Mouse (Mus musculus): ENCODE data around the gene Btg1. TPM values are rescaled to one million over a fixed set of nuclear protein-coding genes. Genes with fewer than 3 reads are reported as not detected.
A peak's percentile ranks its signal among the peaks of the same experiment; 100 is the strongest.

The Btg1 gene
- total RNA-seq, 2 experiments from 2014 or later = 33.1 to 33.2 TPM

DNA sequence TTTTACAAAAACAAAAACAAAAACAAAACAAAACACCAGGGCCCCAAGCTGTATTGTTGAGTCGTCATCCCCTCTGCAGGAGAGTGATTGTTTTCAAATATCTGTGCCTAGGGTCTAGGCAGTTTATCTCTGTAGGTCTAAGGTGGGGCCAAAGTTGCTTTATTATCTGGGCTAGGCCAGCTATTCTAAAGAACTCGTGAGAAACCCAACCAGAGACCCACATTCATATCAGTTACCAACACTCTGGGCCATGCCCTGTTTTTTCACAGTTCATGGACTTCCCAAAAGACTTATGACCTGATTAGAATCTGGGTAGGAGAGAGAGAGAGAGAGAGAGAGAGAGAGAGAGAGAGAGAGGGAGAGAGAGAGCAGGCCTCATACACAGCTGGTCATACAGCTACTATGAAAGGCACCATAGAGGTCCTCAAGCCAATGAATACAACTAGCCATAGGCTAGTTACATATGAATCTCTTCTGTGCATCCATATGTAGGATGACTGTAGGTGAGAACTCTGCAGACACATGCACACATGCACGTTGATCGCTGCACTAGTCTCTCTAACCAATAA, 9.1 kb upstream of the Btg1 start:
- intact Hi-C loops (cut with DNase I) = no loop called here
- DNase-seq (ENCODE audit: extremely low spot score in 1 of 2, low spot score in 2 of 2) = no peak

DNA sequence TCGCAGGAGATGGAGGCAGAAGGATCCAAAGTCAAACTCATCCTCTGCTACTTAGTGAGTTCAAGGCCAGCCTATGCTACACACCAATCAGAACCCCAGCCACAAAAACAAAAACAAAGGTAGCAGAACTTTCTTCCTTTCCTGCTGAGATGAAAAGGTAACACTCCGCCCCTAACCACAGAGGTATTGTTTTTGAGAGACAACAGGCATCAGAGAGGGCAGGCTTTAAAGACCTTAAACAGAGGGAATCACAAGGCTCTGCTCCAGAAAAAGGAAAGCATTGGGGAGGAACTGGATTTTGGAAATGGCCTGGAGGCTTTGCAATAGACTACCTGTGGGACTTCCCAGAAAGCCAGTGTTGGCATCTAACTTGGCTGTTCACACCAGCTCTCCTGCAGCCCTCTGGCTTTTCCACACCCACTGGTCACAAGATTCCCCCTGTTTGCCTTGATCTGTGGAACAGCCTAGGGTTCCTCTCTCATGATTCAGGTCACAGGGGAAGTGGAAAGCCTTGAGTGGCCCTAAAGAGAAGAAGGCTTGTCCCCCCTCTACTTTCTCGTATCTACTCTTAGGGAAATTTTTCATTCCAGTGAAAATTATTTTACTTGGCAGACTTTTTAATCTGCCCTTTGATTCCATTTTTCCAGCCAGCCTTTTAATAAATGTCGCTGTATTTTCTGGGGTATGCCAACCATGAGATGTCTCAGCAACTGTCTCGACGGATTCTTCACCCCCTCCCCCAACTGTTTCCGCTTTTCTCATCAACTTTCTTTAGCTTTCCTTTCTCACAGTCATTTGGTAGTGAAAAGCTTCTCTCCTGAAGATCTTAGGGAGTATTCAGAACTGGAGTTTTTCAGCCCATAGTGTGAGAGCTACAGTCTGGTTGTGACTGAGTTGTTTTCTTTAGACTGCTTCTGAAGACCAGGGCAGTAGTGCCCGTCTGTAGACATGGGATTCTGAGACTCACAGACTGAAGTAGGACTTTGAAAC, 7.2 kb upstream of the Btg1 start:
- intact Hi-C loops (cut with DNase I) = loop anchor here (10.0 kb wide), 1 partner anchor 485 kb away; no protein-coding TSS in a partner anchor
- no peak for DNase-seq (ENCODE audit: extremely low spot score in 1 of 2, low spot score in 2 of 2)

DNA sequence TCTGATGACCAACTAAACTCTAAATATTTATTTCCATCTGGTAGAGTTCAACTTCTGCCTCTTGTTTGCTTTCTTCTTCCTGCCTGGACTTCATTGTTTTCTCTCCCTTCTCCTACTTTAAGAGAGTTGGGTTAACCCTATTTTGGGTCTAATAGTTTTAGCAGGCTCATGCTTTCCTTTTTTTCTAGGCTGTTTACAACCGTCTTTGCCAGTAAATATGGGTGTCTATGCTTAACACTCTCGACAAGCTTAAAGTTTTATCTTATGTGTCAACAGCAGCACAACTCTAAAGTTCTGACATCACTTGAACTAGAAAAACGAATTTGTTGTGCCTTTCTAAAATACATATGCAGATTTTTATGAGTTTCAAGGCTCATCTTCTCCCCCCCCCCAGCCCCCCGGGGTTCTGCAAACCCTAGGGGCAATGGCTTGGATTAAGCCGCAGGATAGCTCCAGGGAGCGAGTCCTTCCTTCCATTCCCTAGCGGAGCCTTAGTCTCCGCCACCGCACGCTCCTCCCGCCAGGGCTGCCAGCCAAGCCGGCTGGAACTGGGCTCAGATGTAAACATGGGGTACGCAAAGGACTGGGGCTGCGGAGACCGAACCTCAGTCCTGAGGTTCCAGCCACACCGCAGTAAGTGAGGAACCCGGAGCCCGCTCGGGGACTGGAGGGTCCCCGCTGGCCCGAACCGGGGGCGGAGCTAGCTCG, 651 bp upstream of the Btg1 start:
- DNase-seq (ENCODE audit: extremely low spot score in 1 of 2, low spot score in 2 of 2) = no peak
- intact Hi-C loops (cut with DNase I) = loop anchor here (5.0 to 10.0 kb wide), 2 partner anchors 404 to 491 kb away; no protein-coding TSS in a partner anchor

DNA sequence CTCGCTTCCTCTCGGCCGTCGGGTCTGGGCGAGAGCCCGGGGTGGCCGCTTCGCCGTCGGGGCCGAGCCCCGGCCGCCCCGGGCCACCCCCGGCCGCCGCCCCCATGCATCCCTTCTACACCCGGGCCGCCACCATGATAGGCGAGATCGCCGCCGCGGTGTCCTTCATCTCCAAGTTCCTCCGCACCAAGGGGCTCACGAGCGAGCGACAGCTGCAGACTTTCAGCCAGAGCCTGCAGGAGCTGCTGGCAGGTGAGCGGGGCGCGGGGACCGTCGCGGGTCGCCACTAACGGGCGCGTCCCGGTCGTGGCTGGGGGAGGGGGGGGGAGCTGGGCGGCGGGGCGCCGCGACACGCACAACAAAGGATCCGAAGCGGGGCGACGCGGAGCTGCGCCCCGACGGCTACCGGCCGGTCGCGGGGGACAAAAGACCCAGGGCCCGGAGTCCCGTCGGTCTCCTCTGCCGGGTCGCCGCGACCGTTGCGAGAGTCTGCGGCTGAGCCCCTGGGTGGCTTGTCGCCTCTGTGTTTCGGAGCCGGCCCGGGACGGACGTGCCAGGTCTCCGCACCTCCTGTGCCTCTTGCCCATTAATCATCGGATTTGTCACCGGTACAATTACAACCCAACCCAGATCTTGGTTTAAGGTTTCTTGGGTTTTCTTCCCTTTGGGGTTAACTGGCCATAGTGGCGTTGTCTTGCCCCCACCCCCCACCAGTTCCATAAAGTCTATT, 580 bp downstream of the Btg1 start:
- intact Hi-C loops (cut with DNase I) = loop anchor here (5.0 to 10.0 kb wide), 2 partner anchors 405 to 493 kb away; no protein-coding TSS in a partner anchor
- peak in 1 of 2 experiments; percentile 67 for DNase-seq (ENCODE audit: extremely low spot score in 1 of 2, low spot score in 2 of 2)

DNA sequence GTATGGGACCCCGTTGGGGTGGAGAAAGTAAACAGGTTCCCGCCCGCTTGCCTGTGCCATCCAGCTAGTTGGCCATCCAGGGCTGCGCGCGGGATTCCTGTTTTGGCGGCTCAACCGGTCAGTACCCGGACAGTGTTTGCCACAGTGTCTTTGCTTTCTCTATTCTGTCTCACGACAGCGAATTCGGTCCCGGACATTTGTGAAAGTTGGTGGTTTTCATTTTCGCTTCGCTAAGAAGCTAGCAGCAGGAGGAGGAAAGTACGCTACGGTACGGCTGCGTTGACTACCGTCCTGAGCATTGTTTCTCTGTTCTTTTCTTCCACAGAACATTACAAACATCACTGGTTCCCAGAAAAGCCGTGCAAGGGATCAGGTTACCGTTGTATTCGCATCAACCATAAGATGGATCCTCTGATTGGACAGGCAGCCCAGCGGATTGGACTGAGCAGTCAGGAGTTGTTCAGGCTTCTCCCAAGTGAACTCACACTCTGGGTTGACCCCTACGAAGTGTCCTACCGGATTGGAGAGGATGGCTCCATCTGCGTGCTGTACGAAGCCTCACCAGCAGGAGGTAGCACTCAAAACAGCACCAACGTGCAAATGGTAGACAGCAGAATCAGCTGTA, 1.3 kb downstream of the Btg1 start:
- intact Hi-C loops (cut with DNase I) = loop anchor here (5.0 to 10.0 kb wide), 2 partner anchors 406 to 493 kb away; no protein-coding TSS in a partner anchor

DNA sequence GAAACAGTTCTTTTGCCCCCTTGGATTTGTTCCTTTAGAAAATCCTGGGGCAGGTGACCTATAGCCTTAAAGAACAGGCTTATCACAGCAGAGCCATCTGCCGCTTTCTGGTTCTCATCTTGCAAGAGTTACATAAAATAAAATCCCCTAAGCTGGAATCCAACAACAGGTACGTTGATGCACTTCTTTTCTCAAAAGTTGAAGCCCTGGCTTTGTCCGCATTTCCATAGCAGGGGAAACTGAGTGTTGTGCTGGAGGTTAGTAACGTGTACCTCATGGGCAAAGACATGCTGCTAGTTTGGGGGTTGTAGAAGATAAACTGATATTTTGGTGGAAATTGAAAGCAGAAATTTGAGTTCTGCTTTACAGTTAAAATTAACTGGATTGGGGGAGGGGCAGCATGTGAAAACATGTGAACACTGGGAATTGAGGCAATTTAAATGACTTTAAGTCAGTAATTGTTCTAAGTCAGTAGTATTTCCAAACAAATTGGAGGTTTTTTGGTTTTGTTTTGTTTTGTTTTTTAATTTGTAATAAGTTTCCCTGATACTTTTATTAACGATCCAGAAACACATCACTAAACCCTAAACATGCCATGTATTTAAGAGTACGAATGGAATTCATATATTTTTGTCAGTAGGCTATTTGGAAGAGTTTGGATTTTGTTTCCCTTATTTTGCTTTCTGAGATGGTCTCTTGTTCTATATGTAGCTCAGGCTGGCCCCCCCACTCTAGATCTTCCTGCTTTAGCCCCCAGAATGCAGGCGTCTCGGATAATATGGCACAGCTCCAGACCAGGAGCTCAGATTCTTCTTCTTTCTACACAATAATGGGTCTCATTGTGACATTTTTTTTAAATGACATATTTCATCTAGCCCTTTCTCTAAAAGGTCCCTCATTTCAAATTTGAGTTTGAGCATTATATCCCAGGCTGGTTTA, 3.4 kb downstream of the Btg1 start:
- DNase-seq (ENCODE audit: extremely low spot score in 1 of 2, low spot score in 2 of 2) = no peak

More for the DNA sequence above, 1.3 kb downstream of the Btg1 start:
- peak; percentile 48 to 74 for DNase-seq (ENCODE audit: extremely low spot score in 1 of 2, low spot score in 2 of 2)

DNA sequence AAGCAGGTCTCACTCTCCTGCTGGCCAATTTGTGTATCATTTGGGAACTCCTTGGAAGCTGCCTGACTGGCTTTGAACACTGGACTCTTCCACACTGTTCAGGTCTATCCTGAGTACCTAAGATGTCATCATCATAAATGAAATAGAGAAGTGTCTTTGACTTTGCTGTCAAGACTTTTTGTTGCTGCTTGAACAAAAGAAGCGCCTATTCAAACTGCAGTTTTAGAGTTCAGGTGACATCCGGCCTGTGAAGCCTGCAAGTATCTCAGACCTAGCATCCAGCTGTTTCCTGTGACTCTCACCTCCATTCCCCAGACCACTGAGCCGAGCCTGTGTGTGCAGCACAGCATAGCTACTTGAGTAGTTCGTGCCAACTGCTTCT, 4.1 kb downstream of the Btg1 start:
- intact Hi-C loops (cut with DNase I) = loop anchor here (5.0 kb wide), 2 partner anchors 316 to 691 kb away; no protein-coding TSS in a partner anchor
- DNase-seq (ENCODE audit: extremely low spot score in 1 of 2, low spot score in 2 of 2) = peak in 1 of 2 experiments; percentile 19

More for the DNA sequence above, 3.4 kb downstream of the Btg1 start:
- intact Hi-C loops (cut with DNase I) = loop anchor here (5.0 to 10.0 kb wide), 4 partner anchors 317 to 692 kb away; no protein-coding TSS in a partner anchor

DNA sequence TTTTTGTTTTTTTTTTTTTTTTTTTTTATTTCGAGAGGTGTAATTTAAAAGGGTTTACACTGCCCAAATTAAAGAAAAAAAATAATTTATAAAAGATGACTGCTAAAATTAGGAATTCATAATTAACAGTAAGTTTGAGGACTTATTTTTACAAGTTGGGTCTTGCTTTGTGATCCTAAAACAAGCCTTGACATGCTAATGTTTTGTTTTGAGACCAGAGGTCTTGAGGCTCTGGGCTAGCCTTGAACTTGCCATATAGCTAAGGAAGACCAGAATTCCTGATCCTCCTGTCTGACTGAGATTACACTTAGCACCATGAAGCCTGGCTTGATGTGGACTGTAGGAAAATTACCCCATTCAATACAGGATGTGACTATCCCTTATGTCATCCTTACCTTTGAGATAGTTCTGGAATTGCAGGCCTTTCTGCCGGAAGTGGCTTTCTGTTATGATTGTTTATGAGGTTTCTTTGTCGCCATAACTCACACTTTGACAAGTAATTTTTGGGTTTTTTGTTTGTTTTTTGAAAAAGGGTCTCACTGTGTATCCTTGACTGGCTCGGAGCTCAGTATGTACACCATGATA, 4.6 kb downstream of the Btg1 start:
- intact Hi-C loops (cut with DNase I) = loop anchor here (5.0 kb wide), 2 partner anchors 316 to 691 kb away; no protein-coding TSS in a partner anchor
- DNase-seq (ENCODE audit: extremely low spot score in 1 of 2, low spot score in 2 of 2) = no peak

DNA sequence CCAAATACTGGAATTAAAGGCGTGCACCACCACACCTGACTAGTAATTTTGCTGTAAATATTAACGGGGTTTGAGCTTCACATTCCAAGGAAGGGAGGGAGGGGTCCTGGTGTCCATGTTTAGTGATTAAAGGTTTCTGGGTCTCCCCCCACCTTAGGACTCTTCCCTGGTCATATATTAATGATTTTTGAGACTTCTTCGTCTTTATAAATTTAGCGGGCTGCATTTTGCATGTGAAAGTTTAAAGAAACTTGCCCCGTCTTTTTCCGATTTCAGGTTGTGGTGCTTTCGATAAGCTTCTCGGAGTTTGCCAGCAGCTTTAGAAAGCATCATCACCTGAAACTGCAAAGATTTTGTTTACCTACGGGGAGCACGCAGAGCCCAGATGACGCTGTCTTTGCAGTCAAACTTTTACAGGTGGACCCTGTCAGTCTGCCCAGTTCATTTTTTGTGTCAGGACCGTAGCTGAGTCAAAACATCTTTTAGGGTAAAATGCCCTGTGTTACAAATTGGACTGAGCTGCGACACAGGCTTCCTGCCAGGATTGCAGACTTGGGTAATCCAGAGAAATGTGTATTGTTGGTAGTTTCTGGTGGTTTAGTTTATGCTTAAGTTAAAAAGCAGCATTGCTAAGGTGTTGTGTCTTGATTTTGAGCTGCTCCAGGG, 5.3 kb downstream of the Btg1 start:
- intact Hi-C loops (cut with DNase I) = loop anchor here (5.0 kb wide), 2 partner anchors 315 to 690 kb away; no protein-coding TSS in a partner anchor
- DNase-seq (ENCODE audit: extremely low spot score in 1 of 2, low spot score in 2 of 2) = no peak

DNA sequence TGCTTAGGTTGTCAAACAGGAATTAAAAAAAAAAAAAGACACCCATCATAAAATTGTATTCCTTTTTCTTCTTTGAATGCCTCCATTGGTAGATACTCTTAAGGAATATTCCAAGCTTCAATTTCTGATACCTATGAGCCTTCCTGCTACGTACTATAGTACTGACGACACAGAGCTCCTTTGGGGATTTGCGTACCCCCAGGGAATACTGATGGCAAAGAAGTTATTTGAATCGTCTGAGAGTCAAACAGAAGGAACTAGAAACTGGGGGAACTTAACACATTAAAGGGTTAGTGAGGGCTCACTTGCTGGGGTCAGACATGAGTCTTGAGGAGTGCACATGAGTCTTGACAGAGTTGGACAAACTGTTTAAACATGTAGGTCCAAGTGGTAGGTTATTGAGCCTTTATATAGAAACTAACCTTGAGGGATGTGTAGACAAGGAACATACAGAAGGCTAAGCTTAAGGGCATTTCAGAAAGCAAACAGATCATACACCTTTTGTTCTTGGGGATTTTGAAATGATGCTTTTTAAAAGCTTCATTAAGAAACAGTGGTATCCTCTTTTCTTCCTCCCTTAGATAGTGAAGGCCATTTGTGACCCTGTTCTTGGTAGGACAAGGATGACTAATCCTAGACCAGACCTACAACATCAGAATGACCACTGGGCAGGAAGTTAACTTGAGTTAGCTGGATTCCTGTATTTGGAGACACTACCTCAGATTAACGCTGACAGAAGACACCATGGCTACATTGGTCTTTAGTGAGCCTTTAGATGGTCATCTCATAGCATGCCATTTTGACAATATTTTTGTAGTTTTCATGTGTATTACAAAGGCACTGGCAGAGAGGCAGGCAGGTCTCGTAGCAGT, 6.2 kb downstream of the Btg1 start:
- intact Hi-C loops (cut with DNase I) = loop anchor here (5.0 kb wide), 2 partner anchors 314 to 689 kb away; no protein-coding TSS in a partner anchor
- no peak for DNase-seq (ENCODE audit: extremely low spot score in 1 of 2, low spot score in 2 of 2)

DNA sequence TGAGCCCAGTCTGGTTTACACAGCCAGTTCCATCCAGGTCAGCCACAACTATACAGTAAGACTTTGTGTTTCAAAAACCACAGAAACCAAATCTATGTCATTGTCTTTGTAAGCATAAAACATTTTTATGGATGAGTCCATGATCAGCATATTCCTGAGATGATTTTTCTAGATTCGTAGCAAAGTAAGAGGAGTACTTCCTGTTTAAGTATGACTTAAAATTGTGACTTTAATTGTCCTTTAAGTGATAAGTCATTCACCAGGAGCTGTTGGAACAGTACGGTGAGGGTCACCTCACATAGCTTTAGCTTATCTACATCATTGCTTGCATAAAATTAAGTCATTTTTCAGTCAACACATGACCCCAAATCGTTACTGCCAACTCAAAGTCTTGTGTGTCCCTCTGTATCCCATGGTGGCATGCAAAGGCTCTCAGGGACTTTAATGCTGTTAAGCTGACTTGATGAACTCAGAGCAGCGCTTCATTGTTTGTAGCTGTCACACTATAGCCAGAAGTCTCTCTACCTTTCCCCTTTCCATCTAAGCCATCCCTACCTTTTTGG, 6.9 kb downstream of the Btg1 start:
- no peak for DNase-seq (ENCODE audit: extremely low spot score in 1 of 2, low spot score in 2 of 2)
- intact Hi-C loops (cut with DNase I) = loop anchor here (5.0 kb wide), 2 partner anchors 314 to 689 kb away; no protein-coding TSS in a partner anchor

DNA sequence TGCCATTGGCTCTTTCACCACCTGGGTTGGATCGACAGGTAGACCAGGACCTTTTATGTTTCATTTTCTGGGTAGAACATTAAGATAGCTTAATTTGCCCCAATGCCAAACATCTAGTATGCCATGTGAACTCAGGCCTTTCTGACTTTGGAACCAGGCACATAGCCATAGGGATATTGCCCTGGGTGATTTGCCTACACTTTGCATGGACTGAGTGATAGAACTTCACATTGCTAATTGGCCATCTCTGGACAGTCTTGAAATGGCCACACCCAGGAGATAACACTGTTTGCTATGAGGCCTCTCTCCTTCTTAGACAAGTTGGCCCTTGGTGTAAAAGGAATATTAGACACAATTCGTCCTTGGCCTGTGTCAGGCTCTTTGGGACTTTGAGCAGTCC, 7.6 kb downstream of the Btg1 start:
- intact Hi-C loops (cut with DNase I) = loop anchor here (5.0 kb wide), 2 partner anchors 313 to 688 kb away; no protein-coding TSS in a partner anchor
- no peak for DNase-seq (ENCODE audit: extremely low spot score in 1 of 2, low spot score in 2 of 2)

DNA sequence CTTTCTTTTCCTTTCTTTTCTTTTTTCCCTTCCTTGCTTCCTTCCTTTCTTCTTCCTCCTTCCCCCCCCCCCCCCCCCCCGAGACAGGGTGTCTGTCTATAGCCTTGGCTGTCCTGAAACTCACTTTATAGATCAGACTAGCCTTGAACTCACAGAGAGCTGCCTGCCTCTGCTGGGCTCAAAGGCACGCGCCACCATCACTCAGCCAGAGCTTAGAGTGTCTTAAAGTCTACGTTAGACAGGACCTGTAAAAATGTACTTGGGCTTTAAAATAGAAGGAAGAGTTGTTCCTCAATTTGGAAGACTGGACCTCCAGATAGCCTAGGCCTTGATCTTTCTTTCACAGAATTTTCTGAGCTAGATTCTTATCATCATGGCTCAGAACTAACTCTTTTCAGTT, 8.3 kb downstream of the Btg1 start:
- intact Hi-C loops (cut with DNase I) = no loop called here
- DNase-seq (ENCODE audit: extremely low spot score in 1 of 2, low spot score in 2 of 2) = no peak

DNA sequence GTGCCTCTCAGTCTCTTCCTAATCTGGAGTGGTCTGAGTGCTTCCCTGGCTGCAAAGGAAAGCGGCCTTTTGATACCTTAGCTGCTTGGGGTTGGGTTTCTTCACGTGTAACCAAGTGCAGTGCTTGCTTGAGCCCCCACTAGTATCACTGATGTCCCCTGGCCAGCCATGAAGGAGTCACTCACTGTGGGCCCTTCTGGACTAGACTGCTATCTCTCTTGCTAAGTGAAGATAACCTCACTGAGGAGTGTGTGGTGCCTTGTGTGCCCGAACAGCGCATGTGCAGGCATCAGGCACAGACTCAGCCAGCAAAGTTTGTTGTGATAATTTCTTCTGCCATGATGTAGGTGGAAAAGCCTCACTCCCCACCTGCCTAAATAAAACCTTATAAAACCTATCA, 8.9 kb downstream of the Btg1 start:
- intact Hi-C loops (cut with DNase I) = no loop called here
- no peak for DNase-seq (ENCODE audit: extremely low spot score in 1 of 2, low spot score in 2 of 2)
